Mouse (Mus musculus): ENCODE data around the gene Ccdc85c. TPM values are rescaled to one million over a fixed set of nuclear protein-coding genes. Genes with fewer than 3 reads are reported as not detected.

The Ccdc85c gene
- polyA plus RNA-seq, 1 experiment: 3.4 TPM

DNA sequence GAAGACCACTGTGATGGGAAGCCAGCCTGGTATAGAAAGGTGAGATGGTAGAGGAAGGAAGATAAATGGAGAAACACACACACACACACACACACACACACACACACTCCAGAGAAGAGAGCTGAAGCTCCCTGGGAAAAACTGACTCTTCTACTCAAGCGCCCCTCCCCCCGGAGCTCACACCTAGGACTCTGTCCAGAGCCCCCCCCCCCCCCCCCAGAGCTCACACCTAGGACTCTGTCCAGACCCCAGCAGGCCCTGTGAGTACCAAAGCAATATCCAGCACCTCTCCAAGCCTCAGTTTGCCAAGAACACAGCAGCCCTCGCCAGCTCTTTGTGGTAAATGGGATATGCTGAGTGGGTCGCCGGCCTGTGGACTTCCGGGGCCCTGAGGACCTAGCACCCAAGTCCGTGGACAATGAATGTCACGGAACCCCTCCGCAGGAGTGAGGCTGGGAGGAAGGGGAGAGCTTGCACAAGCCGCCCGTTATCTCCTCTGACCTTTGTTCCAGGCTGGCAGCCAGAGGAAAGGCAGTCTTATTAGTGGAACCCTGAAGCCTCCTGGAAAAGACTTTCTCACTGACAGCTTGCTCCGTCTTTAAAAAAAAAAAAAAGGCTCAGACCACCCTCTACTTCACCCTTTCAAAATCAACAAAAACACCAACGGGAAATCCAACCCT is 4.8 kb downstream of the Ccdc85c start:
- no peak for TF ChIP-seq CTCF (IDR thresholded peaks at IDR 0.05; ENCODE audit: extremely low read depth, insufficient read depth, insufficient read length, insufficient replicate concordance)
- TF ChIP-seq POLR2A (IDR thresholded peaks at IDR 0.05; ENCODE audit: low read depth, low read length): no peak
- Histone ChIP-seq H3K4me1 (ENCODE audit: control insufficient read depth, insufficient read depth, insufficient read length) (no peaks in the 10 kb centered on the region; the same call in none of the 2 replicates), H3K27me3 (ENCODE audit: control insufficient read depth, insufficient read depth, low read length) (peaks cover 12% of the 10 kb centered on the region), H3K27ac (ENCODE audit: insufficient read depth, low read length) (no peak overlapping the region), H3K4me3 (ENCODE audit: extremely low read depth, insufficient read depth, insufficient read length) (no peak overlapping the region), H3K36me3 (ENCODE audit: control insufficient read depth, insufficient read depth, low read length) (no peaks in the 10 kb centered on the region)
- no peak for DNase-seq (ENCODE audit: low read depth in 1 of 2, low spot score in 2 of 2)
- WGBS: 89% methylated on average over 13 of the region's 13 CpGs

DNA sequence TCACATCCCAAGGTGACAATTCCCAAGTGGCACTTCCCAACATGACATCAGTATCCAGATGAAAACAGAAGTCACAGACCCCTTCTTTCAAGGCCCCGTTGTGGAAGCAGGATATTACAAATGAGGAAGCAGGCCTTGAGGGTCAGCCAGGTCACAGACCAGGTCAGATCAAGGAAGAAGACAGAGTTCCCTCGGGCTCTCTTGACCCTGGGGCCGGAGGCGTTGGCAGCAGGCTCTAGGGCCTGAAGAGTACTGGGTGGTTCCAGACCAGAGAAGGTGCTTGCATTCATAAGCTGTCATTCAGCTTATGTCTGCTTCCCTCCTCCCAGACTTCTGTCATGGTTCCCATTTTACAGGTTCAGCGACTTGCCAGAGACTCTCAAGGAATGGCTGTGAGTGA is 5.5 kb downstream of the Ccdc85c start:
- Histone ChIP-seq H3K36me3 (ENCODE audit: control insufficient read depth, insufficient read depth, low read length) (no peaks in the 10 kb centered on the region), H3K27ac (ENCODE audit: insufficient read depth, low read length) (no peak overlapping the region), H3K27me3 (ENCODE audit: control insufficient read depth, insufficient read depth, low read length) (peaks cover 8% of the 10 kb centered on the region), H3K4me3 (ENCODE audit: extremely low read depth, insufficient read depth, insufficient read length) (no peak overlapping the region), H3K4me1 (ENCODE audit: control insufficient read depth, insufficient read depth, insufficient read length) (no peaks in the 10 kb centered on the region; the same call in none of the 2 replicates)
- no peak for DNase-seq (ENCODE audit: low read depth in 1 of 2, low spot score in 2 of 2)
- TF ChIP-seq CTCF (IDR thresholded peaks at IDR 0.05; ENCODE audit: extremely low read depth, insufficient read depth, insufficient read length, insufficient replicate concordance): no peak
- TF ChIP-seq POLR2A (IDR thresholded peaks at IDR 0.05; ENCODE audit: low read depth, low read length): no peak
- 74% methylated on average over 5 of the region's 5 CpGs for WGBS

DNA sequence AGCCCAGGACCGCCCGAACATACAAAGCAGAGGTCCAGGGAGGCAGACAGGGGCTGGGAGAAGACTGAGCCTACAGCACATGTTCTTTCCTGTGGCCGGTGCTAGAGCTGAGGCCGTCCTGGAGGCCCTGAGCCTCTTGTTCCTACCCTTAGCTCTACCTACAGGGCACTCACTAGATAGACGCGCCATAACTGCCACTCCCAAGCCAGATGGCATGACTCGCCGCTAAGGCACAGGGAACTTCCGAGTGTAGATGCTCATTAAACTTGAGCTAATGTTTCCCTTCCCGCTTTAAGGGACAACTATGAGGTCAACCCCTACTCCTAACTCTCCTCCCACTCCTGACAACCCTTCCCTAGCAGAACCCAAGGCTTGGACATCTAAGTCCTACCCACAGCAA is 6.3 kb downstream of the Ccdc85c start:
- Histone ChIP-seq H3K36me3 (ENCODE audit: control insufficient read depth, insufficient read depth, low read length) (no peaks in the 10 kb centered on the region), H3K27me3 (ENCODE audit: control insufficient read depth, insufficient read depth, low read length) (peaks cover 1% of the 10 kb centered on the region), H3K27ac (ENCODE audit: insufficient read depth, low read length) (no peak overlapping the region), H3K4me3 (ENCODE audit: extremely low read depth, insufficient read depth, insufficient read length) (no peak overlapping the region), H3K4me1 (ENCODE audit: control insufficient read depth, insufficient read depth, insufficient read length) (no peaks in the 10 kb centered on the region; the same call in 1 of the 2 replicates)
- TF ChIP-seq POLR2A (IDR thresholded peaks at IDR 0.05; ENCODE audit: low read depth, low read length) (no peak), CTCF (IDR thresholded peaks at IDR 0.05; ENCODE audit: extremely low read depth, insufficient read depth, insufficient read length, insufficient replicate concordance) (no peak)
- DNase-seq (ENCODE audit: low read depth in 1 of 2, low spot score in 2 of 2): no peak
- 88% methylated on average over 10 of the region's 10 CpGs for WGBS

DNA sequence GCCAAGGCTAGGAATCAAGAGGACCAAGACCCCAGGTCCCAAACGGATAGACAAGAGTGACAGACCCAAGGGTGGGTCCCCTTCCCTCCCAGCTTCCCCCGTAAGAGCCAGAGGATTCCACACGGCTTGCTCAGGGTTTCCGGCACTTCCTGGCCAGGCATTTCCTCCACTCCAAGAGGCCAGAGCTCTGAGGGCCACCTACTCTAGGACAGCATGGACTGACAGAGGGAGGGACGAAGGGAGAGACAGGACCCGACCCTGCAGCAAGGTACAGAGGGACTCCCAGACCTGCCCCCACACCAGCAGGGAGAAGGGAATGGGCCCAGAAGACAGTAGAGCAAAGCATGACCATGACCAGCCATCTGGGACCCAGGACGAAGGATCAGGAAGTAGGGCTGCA is 7.6 kb downstream of the Ccdc85c start:
- Histone ChIP-seq H3K4me3 (ENCODE audit: extremely low read depth, insufficient read depth, insufficient read length) (no peak overlapping the region), H3K27ac (ENCODE audit: insufficient read depth, low read length) (no peak overlapping the region), H3K36me3 (ENCODE audit: control insufficient read depth, insufficient read depth, low read length) (no peaks in the 10 kb centered on the region), H3K27me3 (ENCODE audit: control insufficient read depth, insufficient read depth, low read length) (no peaks in the 10 kb centered on the region), H3K4me1 (ENCODE audit: control insufficient read depth, insufficient read depth, insufficient read length) (no peaks in the 10 kb centered on the region)
- DNase-seq (ENCODE audit: low read depth in 1 of 2, low spot score in 2 of 2): no peak
- TF ChIP-seq POLR2A (IDR thresholded peaks at IDR 0.05; ENCODE audit: low read depth, low read length): no peak
- no peak for TF ChIP-seq CTCF (IDR thresholded peaks at IDR 0.05; ENCODE audit: extremely low read depth, insufficient read depth, insufficient read length, insufficient replicate concordance)
- WGBS: 75% methylated on average over 7 of the region's 7 CpGs

DNA sequence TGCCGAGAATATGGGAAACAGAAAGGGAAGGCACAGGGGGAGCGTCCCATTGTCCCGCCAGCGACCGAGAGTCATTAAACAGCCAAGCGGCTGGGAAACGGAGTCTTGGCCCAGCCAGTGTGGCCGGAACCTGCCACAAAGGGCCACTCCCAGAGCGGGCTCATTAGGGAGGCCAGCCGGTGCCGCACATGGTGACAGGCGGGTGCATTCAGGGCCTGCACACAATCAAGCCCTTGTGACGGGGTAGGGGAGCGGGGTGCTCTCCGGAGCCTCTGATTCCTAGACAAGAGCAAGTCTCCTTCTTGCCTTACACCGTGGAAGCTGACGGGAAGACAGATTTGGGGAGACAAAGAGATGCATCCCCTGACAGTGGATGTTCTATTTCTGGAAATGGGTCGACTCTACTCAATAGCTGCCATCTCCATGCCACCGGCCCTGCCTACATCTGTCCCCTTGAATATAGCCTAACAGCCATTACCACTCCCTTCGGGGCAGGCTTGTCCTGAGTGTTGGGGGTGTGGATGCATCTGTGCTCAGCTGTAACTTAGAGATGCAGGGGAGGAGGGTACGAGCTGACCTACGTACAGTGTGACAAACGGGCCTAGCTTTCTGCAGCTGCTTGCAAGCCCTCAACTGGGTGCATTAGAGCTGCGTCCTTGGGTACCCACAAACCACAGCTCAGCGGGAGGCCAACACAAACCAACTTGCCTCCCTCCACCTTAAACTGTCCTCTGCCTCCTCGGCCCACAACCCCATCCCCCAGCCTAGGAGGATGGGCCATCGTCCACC is 9.2 kb downstream of the Ccdc85c start:
- no peak overlapping the region for H3K27ac ChIP-seq (ENCODE audit: insufficient read depth, low read length)
- H3K36me3 ChIP-seq (ENCODE audit: control insufficient read depth, insufficient read depth, low read length): no peaks in the 10 kb centered on the region
- no peaks in the 10 kb centered on the region for H3K27me3 ChIP-seq (ENCODE audit: control insufficient read depth, insufficient read depth, low read length)
- H3K4me1 ChIP-seq (ENCODE audit: control insufficient read depth, insufficient read depth, insufficient read length): no peaks in the 10 kb centered on the region
- WGBS: 71% methylated on average over 27 of the region's 27 CpGs
- TF ChIP-seq POLR2A (IDR thresholded peaks at IDR 0.05; ENCODE audit: low read depth, low read length) (no peak), CTCF (IDR thresholded peaks at IDR 0.05; ENCODE audit: extremely low read depth, insufficient read depth, insufficient read length, insufficient replicate concordance) (no peak)
- H3K4me3 ChIP-seq (ENCODE audit: extremely low read depth, insufficient read depth, insufficient read length): no peak overlapping the region
- no peak for DNase-seq (ENCODE audit: low read depth in 1 of 2, low spot score in 2 of 2)

DNA sequence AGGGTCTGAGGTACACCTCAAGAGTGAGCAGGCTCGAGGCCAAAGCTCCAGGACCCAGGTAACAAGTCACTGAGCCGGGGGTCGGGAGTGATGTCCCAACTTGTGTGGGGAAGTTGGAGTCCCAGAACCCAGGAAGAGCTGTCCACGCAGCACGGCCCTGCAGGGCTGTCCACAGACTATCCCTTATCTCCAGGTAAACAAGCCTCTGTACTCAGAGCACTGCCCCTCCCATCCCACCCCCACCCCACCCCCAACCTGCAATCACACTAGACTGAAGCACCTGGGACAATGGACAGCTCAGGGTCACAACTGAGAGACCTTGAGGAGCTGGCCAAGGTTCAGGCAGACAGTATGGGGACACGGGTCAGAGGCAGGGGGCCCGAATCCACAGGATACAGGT is 10.3 kb downstream of the Ccdc85c start:
- H3K27ac ChIP-seq (ENCODE audit: insufficient read depth, low read length): no peak overlapping the region
- no peak for DNase-seq (ENCODE audit: low read depth in 1 of 2, low spot score in 2 of 2)
- WGBS: 75% methylated on average over 7 of the region's 7 CpGs

DNA sequence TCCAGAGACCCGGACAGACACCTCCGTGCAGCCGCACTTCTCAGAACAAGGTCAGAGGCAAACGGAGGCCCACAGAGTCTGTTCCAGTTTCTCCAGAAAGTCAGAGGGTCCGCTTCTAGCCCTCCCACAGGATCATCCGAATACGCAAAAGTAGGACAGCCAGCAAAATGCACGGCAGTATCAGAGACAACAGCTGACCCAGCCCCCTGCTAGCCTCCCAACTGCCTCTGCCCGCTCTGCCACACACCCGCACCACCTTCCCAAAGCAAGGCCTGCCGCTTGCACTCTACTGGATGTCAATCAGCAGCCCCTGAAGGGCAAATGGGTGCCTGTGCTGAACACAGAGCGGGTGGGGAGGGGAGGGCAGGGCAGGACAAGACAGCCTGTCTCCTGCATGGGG is 14.3 kb downstream of the Ccdc85c start:
- H3K36me3 ChIP-seq (ENCODE audit: control insufficient read depth, insufficient read depth, low read length): no peaks in the 10 kb centered on the region
- 90% methylated on average over 12 of the region's 12 CpGs for WGBS
- H3K4me3 ChIP-seq (ENCODE audit: extremely low read depth, insufficient read depth, insufficient read length): no peak overlapping the region
- H3K27ac ChIP-seq (ENCODE audit: insufficient read depth, low read length): no peak overlapping the region
- no peaks in the 10 kb centered on the region for H3K4me1 ChIP-seq (ENCODE audit: control insufficient read depth, insufficient read depth, insufficient read length)
- H3K27me3 ChIP-seq (ENCODE audit: control insufficient read depth, insufficient read depth, low read length): no peaks in the 10 kb centered on the region
- no peak for TF ChIP-seq CTCF (IDR thresholded peaks at IDR 0.05; ENCODE audit: extremely low read depth, insufficient read depth, insufficient read length, insufficient replicate concordance)
- TF ChIP-seq POLR2A (IDR thresholded peaks at IDR 0.05; ENCODE audit: low read depth, low read length): no peak
- no peak for DNase-seq (ENCODE audit: low read depth in 1 of 2, low spot score in 2 of 2)

More for the DNA sequence above, 10.3 kb downstream of the Ccdc85c start:
- Histone ChIP-seq H3K27me3 (ENCODE audit: control insufficient read depth, insufficient read depth, low read length) (no peaks in the 10 kb centered on the region), H3K4me3 (ENCODE audit: extremely low read depth, insufficient read depth, insufficient read length) (no peak overlapping the region), H3K4me1 (ENCODE audit: control insufficient read depth, insufficient read depth, insufficient read length) (no peaks in the 10 kb centered on the region), H3K36me3 (ENCODE audit: control insufficient read depth, insufficient read depth, low read length) (no peaks in the 10 kb centered on the region)
- TF ChIP-seq CTCF (IDR thresholded peaks at IDR 0.05; ENCODE audit: extremely low read depth, insufficient read depth, insufficient read length, insufficient replicate concordance): no peak
- no peak for TF ChIP-seq POLR2A (IDR thresholded peaks at IDR 0.05; ENCODE audit: low read depth, low read length)
